Mouse (Mus musculus) neural tube, embryonic 15.5 days (tissue): ENCODE data around the gene Ppp2r5a. TPM values are rescaled to one million over a fixed set of nuclear protein-coding genes. Genes with fewer than 3 reads are reported as not detected.

Source experiments
- ATAC-seq: fragments of 200-750 bp; cut with Nextera tagmentation; 2 replicates; pipeline ENCODE4 v1.8.0; 2017; ENCODE audit warnings: mild to moderate bottlenecking, moderate TSS enrichment, moderate library complexity; ENCODE audit not compliant: low FRiP score
- H3K27ac ChIP-seq: fragments of 300-500 bp; sonication (generic); replicated peaks from 2 replicates; pipeline ENCODE4 v1.5.1; 2015; ENCODE audit warnings: mild to moderate bottlenecking, inconsistent platforms
- H3K27me3 ChIP-seq: fragments of 300-500 bp; sonication (generic); replicated peaks from 2 replicates; pipeline ENCODE4 v1.6.1; 2015; ENCODE audit warnings: inconsistent platforms
- H3K36me3 ChIP-seq: fragments of 300-500 bp; sonication (generic); 2 replicates; pipeline ENCODE4 v1.6.1; 2015; ENCODE audit warnings: inconsistent platforms
- H3K4me1 ChIP-seq: fragments of 300-500 bp; sonication (generic); 2 replicates; pipeline ENCODE4 v1.6.1; 2015; ENCODE audit warnings: inconsistent platforms
- H3K4me2 ChIP-seq: fragments of 300-500 bp; sonication (generic); 2 replicates; pipeline ENCODE4 v1.6.1; 2015; ENCODE audit warnings: inconsistent platforms, mild to moderate bottlenecking, moderate library complexity
- H3K4me3 ChIP-seq: fragments of 300-500 bp; sonication (generic); replicated peaks from 2 replicates; pipeline ENCODE4 v1.5.1; 2015; ENCODE audit warnings: mild to moderate bottlenecking, inconsistent platforms
- H3K9ac ChIP-seq: fragments of 300-500 bp; sonication (generic); replicated peaks from 2 replicates; pipeline ENCODE4 v1.6.1; 2015; ENCODE audit warnings: mild to moderate bottlenecking, inconsistent platforms
- H3K9me3 ChIP-seq: fragments of 300-500 bp; sonication (generic); replicated peaks from 2 replicates; pipeline ENCODE4 v1.6.1; 2016; ENCODE audit warnings: inconsistent platforms
- WGBS: fragments of 180-500 bp; shearing (Covaris S2); methylation state at CpG from one replicate; pipeline ENCODE4 v1.1.7; 2015; ENCODE audit warnings: mixed read lengths; 5-methylcytosine and 5-hydroxymethylcytosine counted together
- polyA plus RNA-seq: library from polyadenylated mRNA; unstranded; fragments of >200 nt; fragmentation: Nextera tagmentation; extraction: Ambion mirVana; gene quantifications from 2 replicates; pipeline ENCODE4 v1.2.1, GENCODE M21; 2015

Gene Ppp2r5a
- polyA plus RNA-seq, 1 experiment from 2014 or later = 8.7 TPM

- no peaks in the 10 kb centered on the region for H3K9me3 ChIP-seq
- no peaks in the 10 kb centered on the region for H3K36me3 ChIP-seq
- no peak overlapping the region for H3K4me2 ChIP-seq
- no peak for ATAC-seq
- no peaks in the 10 kb centered on the region for H3K4me1 ChIP-seq
- no peak overlapping the region for H3K4me3 ChIP-seq
- WGBS = 94% methylated on average over 10 of the region's 10 CpGs
- H3K27me3 ChIP-seq = no peaks in the 10 kb centered on the region
- no peak overlapping the region for H3K27ac ChIP-seq
- H3K9ac ChIP-seq = no peak overlapping the region
Measured at GRCm38 (mm10) chr1:191374993-191375643, 28.0 kb downstream of the Ppp2r5a start.

- H3K4me1 ChIP-seq = no peaks in the 10 kb centered on the region
- no peak overlapping the region for H3K9ac ChIP-seq
- H3K36me3 ChIP-seq = no peaks in the 10 kb centered on the region
- ATAC-seq = no peak
- no peaks in the 10 kb centered on the region for H3K27me3 ChIP-seq
- no peak overlapping the region for H3K4me3 ChIP-seq
- no peaks in the 10 kb centered on the region for H3K9me3 ChIP-seq
- H3K27ac ChIP-seq = no peak overlapping the region
- H3K4me2 ChIP-seq = no peak overlapping the region
Measured at GRCm38 (mm10) chr1:191369140-191369539, 33.9 kb downstream of the Ppp2r5a start.

GRCm38 (mm10) chr1:191368193-191368592 lies 34.9 kb downstream of the Ppp2r5a start:
- no peak for ATAC-seq
- Histone ChIP-seq H3K9ac (no peak overlapping the region), H3K4me1 (no peaks in the 10 kb centered on the region), H3K4me2 (no peak overlapping the region), H3K27ac (no peak overlapping the region), H3K4me3 (no peak overlapping the region), H3K36me3 (no peaks in the 10 kb centered on the region), H3K27me3 (no peaks in the 10 kb centered on the region), H3K9me3 (no peaks in the 10 kb centered on the region)
- WGBS = 88% methylated on average over 4 of the region's 4 CpGs

- WGBS = 72% methylated on average over 4 of the region's 4 CpGs
- no peak overlapping the region for H3K4me3 ChIP-seq
Measured at GRCm38 (mm10) chr1:191364477-191364876, 38.6 kb downstream of the Ppp2r5a start.

GRCm38 (mm10) chr1:191362412-191362811 lies 40.7 kb downstream of the Ppp2r5a start:
- no peak overlapping the region for H3K9ac ChIP-seq
- H3K4me1 ChIP-seq = no peaks in the 10 kb centered on the region
- H3K4me2 ChIP-seq = no peak overlapping the region
- ATAC-seq = no peak
- H3K9me3 ChIP-seq = no peaks in the 10 kb centered on the region
- no peak overlapping the region for H3K27ac ChIP-seq
- H3K27me3 ChIP-seq = no peaks in the 10 kb centered on the region
- no peak overlapping the region for H3K4me3 ChIP-seq
- H3K36me3 ChIP-seq = 0 out of 2 replicates have a peak, but pooled peaks cover 10% of the 10 kb centered on the region
- WGBS = 92% methylated on average over 6 of the region's 6 CpGs

More at GRCm38 (mm10) chr1:191364477-191364876, 38.6 kb downstream of the Ppp2r5a start:
- no peak overlapping the region for H3K9ac ChIP-seq
- H3K27ac ChIP-seq = no peak overlapping the region
- no peaks in the 10 kb centered on the region for H3K27me3 ChIP-seq
- ATAC-seq = no peak
- H3K4me2 ChIP-seq = no peak overlapping the region
- H3K4me1 ChIP-seq = no peaks in the 10 kb centered on the region
- 0 out of 2 replicates have a peak, but pooled peaks cover 5% of the 10 kb centered on the region for H3K36me3 ChIP-seq
- H3K9me3 ChIP-seq = no peaks in the 10 kb centered on the region

GRCm38 (mm10) chr1:191359478-191359877 lies 43.6 kb downstream of the Ppp2r5a start:
- Histone ChIP-seq H3K9me3 (no peaks in the 10 kb centered on the region), H3K27ac (no peak overlapping the region), H3K4me3 (no peak overlapping the region), H3K27me3 (no peaks in the 10 kb centered on the region), H3K9ac (no peak overlapping the region), H3K36me3 (peaks cover 28% of the 10 kb centered on the region), H3K4me1 (no peaks in the 10 kb centered on the region), H3K4me2 (no peak overlapping the region)
- ATAC-seq = no peak
- 91% methylated on average over 7 of the region's 7 CpGs for WGBS

GRCm38 (mm10) chr1:191356936-191357335 lies 46.1 kb downstream of the Ppp2r5a start:
- H3K4me3 ChIP-seq = no peak overlapping the region
- 73% methylated on average over 1 of the region's 1 CpGs for WGBS
- H3K27ac ChIP-seq = no peak overlapping the region
- no peak for ATAC-seq
- H3K36me3 ChIP-seq = peaks cover 40% of the 10 kb centered on the region
- H3K9ac ChIP-seq = no peak overlapping the region
- H3K4me1 ChIP-seq = no peaks in the 10 kb centered on the region
- no peak overlapping the region for H3K4me2 ChIP-seq
- no peaks in the 10 kb centered on the region for H3K9me3 ChIP-seq
- no peaks in the 10 kb centered on the region for H3K27me3 ChIP-seq

GRCm38 (mm10) chr1:191353836-191354235 lies 49.2 kb downstream of the Ppp2r5a start:
- H3K36me3 ChIP-seq = peaks cover 60% of the 10 kb centered on the region
- no peak overlapping the region for H3K4me3 ChIP-seq
- no peak overlapping the region for H3K4me2 ChIP-seq
- H3K9me3 ChIP-seq = no peaks in the 10 kb centered on the region
- H3K27me3 ChIP-seq = no peaks in the 10 kb centered on the region
- H3K4me1 ChIP-seq = no peaks in the 10 kb centered on the region
- no peak overlapping the region for H3K9ac ChIP-seq
- WGBS = 68% methylated on average over 4 of the region's 4 CpGs
- no peak overlapping the region for H3K27ac ChIP-seq
- ATAC-seq = no peak

GRCm38 (mm10) chr1:191352786-191353488 lies 50.1 kb downstream of the Ppp2r5a start:
- Histone ChIP-seq H3K4me2 (no peak overlapping the region), H3K4me1 (no peaks in the 10 kb centered on the region), H3K36me3 (peaks cover 66% of the 10 kb centered on the region), H3K9me3 (no peaks in the 10 kb centered on the region), H3K27me3 (no peaks in the 10 kb centered on the region), H3K4me3 (no peak overlapping the region), H3K9ac (no peak overlapping the region), H3K27ac (no peak overlapping the region)
- 53% methylated on average over 14 of the region's 14 CpGs for WGBS
- no peak for ATAC-seq

- H3K4me1 ChIP-seq = no peaks in the 10 kb centered on the region
- no peak for ATAC-seq
- H3K4me3 ChIP-seq = no peak overlapping the region
- no peak overlapping the region for H3K27ac ChIP-seq
- no peak overlapping the region for H3K4me2 ChIP-seq
- WGBS = 94% methylated on average over 5 of the region's 5 CpGs
- no peak overlapping the region for H3K9ac ChIP-seq
- H3K9me3 ChIP-seq = no peaks in the 10 kb centered on the region
- H3K36me3 ChIP-seq = peaks cover 75% of the 10 kb centered on the region
- no peaks in the 10 kb centered on the region for H3K27me3 ChIP-seq
Measured at GRCm38 (mm10) chr1:191350355-191350754, 52.7 kb downstream of the Ppp2r5a start.

- H3K36me3 ChIP-seq = peaks cover 77% of the 10 kb centered on the region
- no peak overlapping the region for H3K27ac ChIP-seq
- H3K9me3 ChIP-seq = no peaks in the 10 kb centered on the region
- H3K4me3 ChIP-seq = no peak overlapping the region
- WGBS = 90% methylated on average over 23 of the region's 23 CpGs
- no peaks in the 10 kb centered on the region for H3K4me1 ChIP-seq
- no peak overlapping the region for H3K4me2 ChIP-seq
- no peak overlapping the region for H3K9ac ChIP-seq
- H3K27me3 ChIP-seq = no peaks in the 10 kb centered on the region
- ATAC-seq = no peak
Measured at GRCm38 (mm10) chr1:191349486-191350037, 53.5 kb downstream of the Ppp2r5a start.

GRCm38 (mm10) chr1:191348996-191349395 lies 54.1 kb downstream of the Ppp2r5a start:
- Histone ChIP-seq H3K36me3 (peaks cover 75% of the 10 kb centered on the region), H3K27ac (no peak overlapping the region), H3K4me3 (no peak overlapping the region), H3K9ac (no peak overlapping the region), H3K4me1 (no peaks in the 10 kb centered on the region), H3K27me3 (no peaks in the 10 kb centered on the region), H3K9me3 (no peaks in the 10 kb centered on the region), H3K4me2 (no peak overlapping the region)
- no peak for ATAC-seq
- WGBS = 75% methylated on average over 5 of the region's 5 CpGs
